Mouse (Mus musculus): Measurements from ENCODE around the gene Prm3.

- TF ChIP-seq CTCF (conservative IDR thresholded peaks at IDR 0.05; ENCODE audit: insufficient read depth, insufficient read length, low read depth, low read length), result no peak
- no peak for TF ChIP-seq POLR2A (IDR thresholded peaks at IDR 0.05; ENCODE audit: low read depth, low read length)
These were observed 27.0 kb downstream of the Prm3 start for GRCm38 (mm10) chr16:10763540-10764264.

Data from kidney, adult 2 months (tissue).